Mouse (Mus musculus): Measurements from ENCODE around the gene Ndufa3. TPM values are rescaled to one million over a fixed set of nuclear protein-coding genes. Genes with fewer than 3 reads are reported as not detected.

Gene Ndufa3
- total and polyA plus RNA-seq, 3 experiments, result 58.9 to 307 (median 261) TPM

DNA sequence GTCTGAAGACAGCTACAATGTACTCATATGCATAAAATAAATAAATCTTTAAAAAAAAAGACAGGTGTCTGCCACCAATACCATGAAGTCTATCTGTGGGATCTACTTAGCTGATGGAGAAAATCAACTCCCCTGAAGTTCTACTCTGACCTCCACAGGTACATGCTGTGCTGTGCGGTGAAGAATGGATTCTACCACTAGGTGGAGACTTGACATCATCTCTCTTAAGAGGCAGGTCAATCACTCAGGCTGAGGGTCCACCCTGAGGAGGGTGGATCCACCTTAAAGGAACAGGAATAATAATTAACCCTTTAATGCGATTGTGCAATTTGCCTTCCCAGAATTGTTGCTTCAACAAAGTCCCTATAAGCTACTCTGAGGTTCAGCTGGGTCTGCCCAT, 10.4 kb upstream of the Ndufa3 start (continued):
- no peak; the same call in 1 of the 2 replicates for TF ChIP-seq TBP (conservative IDR thresholded peaks at IDR 0.05; ENCODE audit: low read depth, low read length)
- no peak for TF ChIP-seq ETS1 (conservative IDR thresholded peaks at IDR 0.05; ENCODE audit: low read depth, low read length)

DNA sequence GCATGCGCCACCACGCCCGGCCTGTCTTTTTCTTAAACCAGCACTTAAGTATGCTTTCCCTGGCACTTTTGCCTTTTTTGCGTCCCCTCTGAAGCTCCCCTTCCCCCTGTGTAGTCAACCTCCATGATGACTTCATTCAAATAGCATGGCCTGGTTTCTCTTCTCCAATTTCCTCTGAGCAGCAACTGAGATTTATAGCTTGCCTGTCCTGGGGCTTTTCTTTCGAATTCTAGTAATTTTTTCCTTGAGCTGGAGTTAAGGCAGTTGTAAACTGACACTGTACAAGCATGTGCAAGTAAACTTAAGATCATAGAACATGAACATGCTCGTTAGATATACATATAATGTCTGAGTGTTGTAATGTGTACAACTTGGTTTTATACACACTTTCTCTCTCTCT, 9.8 kb upstream of the Ndufa3 start:
- Histone ChIP-seq H3K9me3 (replicated peaks; ENCODE audit: low read length) (peaks cover 4% of the 10 kb centered on the region), H3K4me1 (ENCODE audit: control insufficient read depth in 1 of 2, insufficient read depth in 2 of 2) (peaks cover 0 to 3% of the 10 kb centered on the region in 2 experiments; a peak in 1 of 4 replicates), H3K79me2 (replicated peaks; ENCODE audit: control insufficient read depth, extremely low read depth, insufficient read depth, poor library complexity, severe bottlenecking) (no peaks in the 10 kb centered on the region), H3K4me2 (ENCODE audit: insufficient read depth, low read depth, poor library complexity, severe bottlenecking) (peak overlapping the region; percentile 42; the same call in 1 of the 2 replicates), H3K9ac (ENCODE audit: insufficient read depth, low read depth) (peak overlapping the region; percentile 58; the same call in 1 of the 2 replicates), H3K36me3 (replicated peaks in 1 of 2; ENCODE audit: control insufficient read depth in 1 of 2, insufficient read depth in 1 of 2, low read length in 1 of 2) (no peaks in the 10 kb centered on the region), H3K27ac (ENCODE audit: insufficient read depth, low read depth) (peak overlapping the region; percentile 60; the same call in 1 of the 2 replicates), H3K27me3 (replicated peaks) (no peaks in the 10 kb centered on the region), H3K4me3 (replicated peaks in 1 of 3; ENCODE audit: low read depth in 2 of 3, low read length in 2 of 3, poor library complexity in 1 of 3) (peak overlapping the region in 1 of 3 experiments; percentile 19)
- in situ Hi-C loops (cut with MboI; ENCODE audit: low pct_ligation_motif_present, low pct_unique_long_range_greater_than_20kb, low sequenced_read_pairs) (no loop called here), dilution Hi-C loops (cut with MboI; ENCODE audit: extremely low pct_ligation_motif_present, extremely low pct_unique_long_range_greater_than_20kb, low sequenced_read_pairs) (no loop called here)
- DNase-seq (ENCODE audit: extremely low read depth), result peak; percentile 65
- TF ChIP-seq ZC3H11A (IDR thresholded peaks at IDR 0.05; ENCODE audit: low read depth, low read length) (no peak), ZMIZ1 (IDR thresholded peaks at IDR 0.05; ENCODE audit: low read depth, low read length) (no peak), RAD21 (IDR thresholded peaks at IDR 0.05; ENCODE audit: low read depth, low read length) (no peak), USF1 (IDR thresholded peaks at IDR 0.05; ENCODE audit: low read depth, low read length) (no peak), RCOR1 (conservative IDR thresholded peaks at IDR 0.05; ENCODE audit: low read depth, low read length) (peak; percentile 21; the same call in 1 of the 2 replicates), MAX (IDR thresholded peaks at IDR 0.05; ENCODE audit: low read length) (no peak), EP300 (IDR thresholded peaks at IDR 0.05; ENCODE audit: low read length) (peak; percentile 75), CHD2 (IDR thresholded peaks at IDR 0.05; ENCODE audit: low read length) (0 out of 2 replicates have a peak, but pooled peaks have one; percentile 38), USF2 (conservative IDR thresholded peaks at IDR 0.05; ENCODE audit: low read depth, low read length) (no peak), HCFC1 (IDR thresholded peaks at IDR 0.05; ENCODE audit: low read depth, low read length) (0 out of 2 replicates have a peak, but pooled peaks have one; percentile 24), JUN (IDR thresholded peaks at IDR 0.05; ENCODE audit: insufficient read depth, low read depth, low read length) (peak; percentile 69; the same call in 1 of the 2 replicates), JUND (conservative IDR thresholded peaks at IDR 0.05; ENCODE audit: low read depth, low read length) (peak; percentile 53), KAT2A (IDR thresholded peaks at IDR 0.05; ENCODE audit: insufficient replicate concordance, low read length) (no peak), SMC3 (IDR thresholded peaks at IDR 0.05; ENCODE audit: low read depth, low read length) (no peak), IRF4 (IDR thresholded peaks at IDR 0.05; ENCODE audit: low read depth, low read length) (peak; percentile 73), BHLHE40 (IDR thresholded peaks at IDR 0.05; ENCODE audit: low read depth, low read length) (peak; percentile 27; the same call in 1 of the 2 replicates), ETS1 (conservative IDR thresholded peaks at IDR 0.05; ENCODE audit: low read depth, low read length) (peak; percentile 61), TBP (conservative IDR thresholded peaks at IDR 0.05; ENCODE audit: low read depth, low read length) (0 out of 2 replicates have a peak, but pooled peaks have one; percentile 63), SIN3A (IDR thresholded peaks at IDR 0.05; ENCODE audit: low read length) (peak; percentile 51; the same call in 1 of the 2 replicates), MAFK (IDR thresholded peaks at IDR 0.05; ENCODE audit: insufficient replicate concordance, low read length) (no peak), MXI1 (IDR thresholded peaks at IDR 0.05; ENCODE audit: low read depth, low read length) (no peak), ZNF384 (IDR thresholded peaks at IDR 0.05; ENCODE audit: low read depth, low read length) (no peak), MAZ (IDR thresholded peaks at IDR 0.05; ENCODE audit: low read depth, low read length) (no peak), E2F4 (IDR thresholded peaks at IDR 0.05; ENCODE audit: insufficient replicate concordance, low read depth, low read length) (no peak), MEF2A (IDR thresholded peaks at IDR 0.05; ENCODE audit: borderline replicate concordance, low read depth, low read length) (no peak), ELF1 (IDR thresholded peaks at IDR 0.05; ENCODE audit: low read depth, low read length) (no peak), NRF1 (IDR thresholded peaks at IDR 0.05; ENCODE audit: low read depth, low read length) (no peak), POLR2A (IDR thresholded peaks at IDR 0.05; ENCODE audit: low read depth, low read length) (no peak), GABPA (IDR thresholded peaks at IDR 0.05; ENCODE audit: insufficient replicate concordance, low read depth, low read length) (no peak), POLR2AphosphoS2 (IDR thresholded peaks at IDR 0.05; ENCODE audit: low read depth, low read length) (no peak), PAX5 (IDR thresholded peaks at IDR 0.05; ENCODE audit: low read length) (no peak), ZKSCAN1 (IDR thresholded peaks at IDR 0.05; ENCODE audit: borderline replicate concordance, low read depth, low read length) (no peak), UBTF (IDR thresholded peaks at IDR 0.05; ENCODE audit: low read depth, low read length) (no peak), CTCF (conservative IDR thresholded peaks at IDR 0.05 in 1 of 2, IDR thresholded peaks at IDR 0.05 in 1 of 2; ENCODE audit: low read depth in 2 of 2, low read length in 2 of 2) (no peak), TCF12 (IDR thresholded peaks at IDR 0.05; ENCODE audit: low read depth, low read length) (no peak), CHD1 (IDR thresholded peaks at IDR 0.05; ENCODE audit: low read depth, low read length) (no peak), NELFE (IDR thresholded peaks at IDR 0.05; ENCODE audit: low read depth, low read length) (0 out of 2 replicates have a peak, but pooled peaks have one; percentile 9), MYC (IDR thresholded peaks at IDR 0.05; ENCODE audit: low read depth, low read length) (no peak)

All from CH12.LX (cell line).